Mouse (Mus musculus): ENCODE measurements around the gene Scarf1. TPM values are rescaled to one million over a fixed set of nuclear protein-coding genes. Genes with fewer than 3 reads are reported as not detected.

Scarf1 gene
- total and polyA plus RNA-seq, 2 experiments = 5.8 to 16.9 TPM

GRCm38 (mm10) chr11:75498126-75498525 lies 15.2 kb upstream of the Scarf1 start:
- Histone ChIP-seq H3K4me3 (ENCODE audit: insufficient read depth, low read depth, low read length) (no peak overlapping the region), H3K9ac (ENCODE audit: low read depth, low read length) (no peak overlapping the region), H3K4me1 (ENCODE audit: control insufficient read depth, insufficient read depth, low read length) (peaks cover 40% of the 10 kb centered on the region), H3K27ac (replicated peaks; ENCODE audit: insufficient read depth, low read depth, low read length) (peak overlapping the region; percentile 67), H3K79me2 (ENCODE audit: control insufficient read depth, insufficient read depth, low read length) (no peaks in the 10 kb centered on the region), H3K36me3 (ENCODE audit: control insufficient read depth, insufficient read depth, low read length) (peaks cover 72% of the 10 kb centered on the region), H3K27me3 (ENCODE audit: control insufficient read depth, insufficient read depth, low read length) (no peaks in the 10 kb centered on the region)
- WGBS = 6% methylated on average over 1 of the region's 1 CpGs
- no peak for TF ChIP-seq POLR2A (IDR thresholded peaks at IDR 0.05; ENCODE audit: extremely low read depth, insufficient read depth, low read length)
- no peak for TF ChIP-seq CTCF (IDR thresholded peaks at IDR 0.05; ENCODE audit: low read depth, low read length)
- peak; percentile 95 for DNase-seq (ENCODE audit: extremely low read depth, low read depth, low spot score)

- H3K27ac ChIP-seq (replicated peaks; ENCODE audit: insufficient read depth, low read depth, low read length) = no peak overlapping the region
- H3K79me2 ChIP-seq (ENCODE audit: control insufficient read depth, insufficient read depth, low read length) = no peaks in the 10 kb centered on the region
- 95% methylated on average over 4 of the region's 4 CpGs for WGBS
- no peak for TF ChIP-seq CTCF (IDR thresholded peaks at IDR 0.05; ENCODE audit: low read depth, low read length)
- TF ChIP-seq POLR2A (IDR thresholded peaks at IDR 0.05; ENCODE audit: extremely low read depth, insufficient read depth, low read length) = no peak
- peaks cover 46% of the 10 kb centered on the region for H3K36me3 ChIP-seq (ENCODE audit: control insufficient read depth, insufficient read depth, low read length)
- H3K9ac ChIP-seq (ENCODE audit: low read depth, low read length) = no peak overlapping the region
- no peak overlapping the region for H3K4me3 ChIP-seq (ENCODE audit: insufficient read depth, low read depth, low read length)
- no peak for DNase-seq (ENCODE audit: extremely low read depth, low read depth, low spot score)
- H3K4me1 ChIP-seq (ENCODE audit: control insufficient read depth, insufficient read depth, low read length) = peaks cover 13% of the 10 kb centered on the region
- H3K27me3 ChIP-seq (ENCODE audit: control insufficient read depth, insufficient read depth, low read length) = no peaks in the 10 kb centered on the region
Measured at GRCm38 (mm10) chr11:75508162-75508561, 5.2 kb upstream of the Scarf1 start.

DNA sequence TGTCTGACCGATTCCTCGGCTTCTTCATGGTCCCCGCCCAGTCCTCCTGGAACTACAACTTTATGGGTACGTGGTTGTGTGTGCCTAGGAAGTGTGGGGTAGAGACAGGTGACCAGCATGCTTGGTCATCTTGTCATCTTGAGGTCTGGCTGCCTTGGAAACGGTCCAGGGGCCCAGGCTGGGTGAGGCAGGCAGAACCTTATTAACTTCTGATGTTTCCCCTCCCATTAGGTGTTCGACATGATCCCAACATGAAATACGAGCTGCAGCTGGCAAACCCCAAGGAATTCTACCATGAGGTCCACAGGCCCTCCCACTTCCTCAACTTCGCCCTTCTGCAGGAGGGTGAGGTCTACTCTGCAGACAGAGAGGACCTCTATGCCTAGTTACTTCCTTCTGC lies 4.4 kb upstream of the Scarf1 start:
- no peak for DNase-seq (ENCODE audit: extremely low read depth, low read depth, low spot score)
- 67% methylated on average over 8 of the region's 8 CpGs for WGBS
- Histone ChIP-seq H3K27me3 (ENCODE audit: control insufficient read depth, insufficient read depth, low read length) (no peaks in the 10 kb centered on the region), H3K27ac (replicated peaks; ENCODE audit: insufficient read depth, low read depth, low read length) (peak overlapping the region; percentile 81), H3K4me1 (ENCODE audit: control insufficient read depth, insufficient read depth, low read length) (peaks cover 13% of the 10 kb centered on the region), H3K9ac (ENCODE audit: low read depth, low read length) (no peak overlapping the region), H3K36me3 (ENCODE audit: control insufficient read depth, insufficient read depth, low read length) (peaks cover 40% of the 10 kb centered on the region), H3K79me2 (ENCODE audit: control insufficient read depth, insufficient read depth, low read length) (no peaks in the 10 kb centered on the region), H3K4me3 (ENCODE audit: insufficient read depth, low read depth, low read length) (no peak overlapping the region)
- TF ChIP-seq POLR2A (IDR thresholded peaks at IDR 0.05; ENCODE audit: extremely low read depth, insufficient read depth, low read length) (no peak), CTCF (IDR thresholded peaks at IDR 0.05; ENCODE audit: low read depth, low read length) (no peak)

GRCm38 (mm10) chr11:75509741-75510626 lies 3.4 kb upstream of the Scarf1 start, which contains the start of gene Rilp:
Gene Rilp (plus strand): TSS chr11:75510094.
- 1% methylated on average over 43 of the region's 43 CpGs for WGBS
- H3K27me3 ChIP-seq (ENCODE audit: control insufficient read depth, insufficient read depth, low read length) = no peaks in the 10 kb centered on the region
- H3K4me3 ChIP-seq (ENCODE audit: insufficient read depth, low read depth, low read length) = peak within 1 kb of the TSS; percentile 79
- TF ChIP-seq CTCF (IDR thresholded peaks at IDR 0.05; ENCODE audit: low read depth, low read length) (no peak), POLR2A (IDR thresholded peaks at IDR 0.05; ENCODE audit: extremely low read depth, insufficient read depth, low read length) (0 out of 2 replicates have a peak, but pooled peaks have one; percentile 44)
- H3K27ac ChIP-seq (replicated peaks; ENCODE audit: insufficient read depth, low read depth, low read length) = peak within 1 kb of the TSS; percentile 95
- peak; percentile 100 for DNase-seq (ENCODE audit: extremely low read depth, low read depth, low spot score)
- H3K4me1 ChIP-seq (ENCODE audit: control insufficient read depth, insufficient read depth, low read length) = peaks cover 13% of the 10 kb centered on the region
- peaks cover 3% of the 10 kb centered on the region; the same call in 1 of the 2 replicates for H3K79me2 ChIP-seq (ENCODE audit: control insufficient read depth, insufficient read depth, low read length)
- peak within 1 kb of the TSS; percentile 93 for H3K9ac ChIP-seq (ENCODE audit: low read depth, low read length)
- H3K36me3 ChIP-seq (ENCODE audit: control insufficient read depth, insufficient read depth, low read length) = peaks cover 33% of the 10 kb centered on the region

DNA sequence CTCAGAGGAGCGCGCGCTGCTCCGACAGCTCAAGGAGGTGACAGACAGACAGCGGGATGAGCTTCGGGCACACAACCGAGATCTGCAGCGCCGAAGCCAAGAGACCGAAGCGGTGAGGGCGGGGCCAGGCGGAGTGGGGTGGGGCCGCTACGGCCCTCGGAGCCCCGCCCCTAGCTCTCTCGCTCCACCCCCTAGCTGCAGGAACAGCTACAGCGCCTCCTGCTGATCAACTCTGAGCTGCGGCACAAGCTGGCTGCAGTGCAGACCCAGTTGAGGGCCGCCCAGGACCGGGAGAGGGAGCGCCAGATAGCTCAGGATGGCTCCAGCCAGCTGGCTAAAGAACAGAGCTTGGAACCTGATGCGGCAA lies 2.7 kb upstream of the Scarf1 start:
- H3K4me3 ChIP-seq (ENCODE audit: insufficient read depth, low read depth, low read length) = peak overlapping the region; percentile 79
- H3K27me3 ChIP-seq (ENCODE audit: control insufficient read depth, insufficient read depth, low read length) = no peaks in the 10 kb centered on the region
- peak; percentile 93 for DNase-seq (ENCODE audit: extremely low read depth, low read depth, low spot score)
- H3K36me3 ChIP-seq (ENCODE audit: control insufficient read depth, insufficient read depth, low read length) = peaks cover 30% of the 10 kb centered on the region
- TF ChIP-seq POLR2A (IDR thresholded peaks at IDR 0.05; ENCODE audit: extremely low read depth, insufficient read depth, low read length) (peak; percentile 98), CTCF (IDR thresholded peaks at IDR 0.05; ENCODE audit: low read depth, low read length) (peak; percentile 93)
- H3K4me1 ChIP-seq (ENCODE audit: control insufficient read depth, insufficient read depth, low read length) = peaks cover 13% of the 10 kb centered on the region
- peak overlapping the region; percentile 93 for H3K9ac ChIP-seq (ENCODE audit: low read depth, low read length)
- peaks cover 7% of the 10 kb centered on the region; the same call in 1 of the 2 replicates for H3K79me2 ChIP-seq (ENCODE audit: control insufficient read depth, insufficient read depth, low read length)
- WGBS = under 1% methylated on average over 24 of the region's 24 CpGs
- H3K27ac ChIP-seq (replicated peaks; ENCODE audit: insufficient read depth, low read depth, low read length) = peak overlapping the region; percentile 95
